Mouse (Mus musculus): ENCODE data around the gene Msh3.

DNA sequence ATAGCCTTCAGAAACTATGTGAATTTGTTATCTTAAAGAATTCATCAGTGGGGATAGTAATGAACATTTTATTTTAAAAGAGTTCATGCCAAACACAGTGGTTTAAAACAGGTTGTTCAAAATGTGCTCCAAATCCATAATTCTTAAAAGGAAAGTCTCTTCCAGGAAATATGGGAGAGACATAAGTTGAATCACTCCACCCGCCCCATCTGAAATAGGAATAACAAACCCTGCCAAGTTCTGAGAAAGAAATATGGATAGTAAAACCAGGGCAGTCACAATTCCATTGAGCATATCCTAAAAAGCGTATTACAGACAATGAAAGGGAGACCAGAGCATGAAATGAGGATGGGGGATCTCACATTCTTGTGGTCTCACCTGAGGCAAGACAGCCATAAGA lies 157.9 kb downstream of the Msh3 start:
- TF ChIP-seq CEBPB (IDR thresholded peaks at IDR 0.05; ENCODE audit: low read depth) (no peak), CTCF (IDR thresholded peaks at IDR 0.05; ENCODE audit: control insufficient read depth, insufficient read depth, insufficient read length) (no peak), MYOG (IDR thresholded peaks at IDR 0.05; ENCODE audit: control insufficient read depth, extremely low read depth, insufficient read length) (no peak), USF1 (IDR thresholded peaks at IDR 0.05; ENCODE audit: low read depth) (no peak), MAX (IDR thresholded peaks at IDR 0.05) (no peak), FOSL1 (IDR thresholded peaks at IDR 0.05; ENCODE audit: insufficient read depth, low read length, poor library complexity, severe bottlenecking) (no peak), MYOD1 (IDR thresholded peaks at IDR 0.05; ENCODE audit: control insufficient read depth, insufficient read length, low read depth) (no peak)
